Mouse (Mus musculus): ENCODE measurements around the gene Crp. TPM values are rescaled to one million over a fixed set of nuclear protein-coding genes. Genes with fewer than 3 reads are reported as not detected.

Gene Crp
- polyA plus RNA-seq, 2 experiments = not detected

GRCm38 (mm10) chr1:172680742-172681141 lies 17.1 kb upstream of the Crp start:
- TF ChIP-seq POLR2A (IDR thresholded peaks at IDR 0.05; ENCODE audit: borderline replicate concordance, extremely low read depth, insufficient read depth, insufficient read length) = no peak
- H3K27me3 ChIP-seq (ENCODE audit: control insufficient read depth, insufficient read depth, low read length) = no peaks in the 10 kb centered on the region
- no peaks in the 10 kb centered on the region for H3K4me1 ChIP-seq (ENCODE audit: control insufficient read depth, insufficient read depth, low read length)
- H3K9me3 ChIP-seq (ENCODE audit: control insufficient read depth, low read length) = no peaks in the 10 kb centered on the region
- 80% methylated on average over 4 of the region's 4 CpGs for whole genome bisulfite sequencing
- H3K4me3 ChIP-seq (replicated peaks; ENCODE audit: low read length) = no peak overlapping the region
- H3K36me3 ChIP-seq (ENCODE audit: control insufficient read depth, insufficient read depth, low read length) = no peaks in the 10 kb centered on the region
- DNase-seq (ENCODE audit: low spot score) (peak; percentile 48), ATAC-seq (ENCODE audit: low FRiP score, low read depth) (no peak)
- H3K27ac ChIP-seq (replicated peaks; ENCODE audit: low read depth, low read length) = no peak overlapping the region
- no peak overlapping the region for H3K9ac ChIP-seq (ENCODE audit: low read depth, low read length, severe bottlenecking)
- no peak overlapping the region for H3K4me2 ChIP-seq (replicated peaks; ENCODE audit: low read depth, low read length, severe bottlenecking)

GRCm38 (mm10) chr1:172683551-172683950 lies 14.3 kb upstream of the Crp start:
- DNase-seq (ENCODE audit: low spot score) (no peak), ATAC-seq (ENCODE audit: low FRiP score, low read depth) (no peak)
- no peak overlapping the region for H3K4me2 ChIP-seq (replicated peaks; ENCODE audit: low read depth, low read length, severe bottlenecking)
- no peaks in the 10 kb centered on the region for H3K4me1 ChIP-seq (ENCODE audit: control insufficient read depth, insufficient read depth, low read length)
- H3K4me3 ChIP-seq (replicated peaks; ENCODE audit: low read length) = no peak overlapping the region
- H3K27ac ChIP-seq (replicated peaks; ENCODE audit: low read depth, low read length) = no peak overlapping the region
- no peaks in the 10 kb centered on the region for H3K27me3 ChIP-seq (ENCODE audit: control insufficient read depth, insufficient read depth, low read length)
- no peak for TF ChIP-seq POLR2A (IDR thresholded peaks at IDR 0.05; ENCODE audit: borderline replicate concordance, extremely low read depth, insufficient read depth, insufficient read length)
- 87% methylated on average over 5 of the region's 5 CpGs for WGBS
- H3K36me3 ChIP-seq (ENCODE audit: control insufficient read depth, insufficient read depth, low read length) = no peaks in the 10 kb centered on the region
- no peak overlapping the region for H3K9ac ChIP-seq (ENCODE audit: low read depth, low read length, severe bottlenecking)
- H3K9me3 ChIP-seq (ENCODE audit: control insufficient read depth, low read length) = no peaks in the 10 kb centered on the region

GRCm38 (mm10) chr1:172683957-172684356 lies 13.9 kb upstream of the Crp start:
- Histone ChIP-seq H3K36me3 (ENCODE audit: control insufficient read depth, insufficient read depth, low read length) (no peaks in the 10 kb centered on the region), H3K4me1 (ENCODE audit: control insufficient read depth, insufficient read depth, low read length) (no peaks in the 10 kb centered on the region), H3K27ac (replicated peaks; ENCODE audit: low read depth, low read length) (no peak overlapping the region), H3K27me3 (ENCODE audit: control insufficient read depth, insufficient read depth, low read length) (no peaks in the 10 kb centered on the region), H3K4me3 (replicated peaks; ENCODE audit: low read length) (no peak overlapping the region), H3K9me3 (ENCODE audit: control insufficient read depth, low read length) (no peaks in the 10 kb centered on the region), H3K4me2 (replicated peaks; ENCODE audit: low read depth, low read length, severe bottlenecking) (no peak overlapping the region), H3K9ac (ENCODE audit: low read depth, low read length, severe bottlenecking) (no peak overlapping the region)
- DNase-seq (ENCODE audit: low spot score) (no peak), ATAC-seq (ENCODE audit: low FRiP score, low read depth) (no peak)
- 72% methylated on average over 1 of the region's 1 CpGs for WGBS
- TF ChIP-seq POLR2A (IDR thresholded peaks at IDR 0.05; ENCODE audit: borderline replicate concordance, extremely low read depth, insufficient read depth, insufficient read length) = no peak

- ATAC-seq (ENCODE audit: low FRiP score, low read depth) (no peak), DNase-seq (ENCODE audit: low spot score) (no peak)
- Histone ChIP-seq H3K9me3 (ENCODE audit: control insufficient read depth, low read length) (no peaks in the 10 kb centered on the region), H3K4me2 (replicated peaks; ENCODE audit: low read depth, low read length, severe bottlenecking) (no peak overlapping the region), H3K4me3 (replicated peaks; ENCODE audit: low read length) (no peak overlapping the region), H3K36me3 (ENCODE audit: control insufficient read depth, insufficient read depth, low read length) (no peaks in the 10 kb centered on the region), H3K9ac (ENCODE audit: low read depth, low read length, severe bottlenecking) (no peak overlapping the region), H3K4me1 (ENCODE audit: control insufficient read depth, insufficient read depth, low read length) (no peaks in the 10 kb centered on the region), H3K27me3 (ENCODE audit: control insufficient read depth, insufficient read depth, low read length) (no peaks in the 10 kb centered on the region), H3K27ac (replicated peaks; ENCODE audit: low read depth, low read length) (no peak overlapping the region)
- TF ChIP-seq POLR2A (IDR thresholded peaks at IDR 0.05; ENCODE audit: borderline replicate concordance, extremely low read depth, insufficient read depth, insufficient read length) = no peak
- WGBS = 71% methylated on average over 3 of the region's 3 CpGs
Observed at GRCm38 (mm10) chr1:172685178-172685577, 12.7 kb upstream of the Crp start.

- DNase-seq (ENCODE audit: low spot score) = no peak
- no peak overlapping the region for H3K4me3 ChIP-seq (replicated peaks; ENCODE audit: low read length)
- no peak overlapping the region for H3K9ac ChIP-seq (ENCODE audit: low read depth, low read length, severe bottlenecking)
- H3K36me3 ChIP-seq (ENCODE audit: control insufficient read depth, insufficient read depth, low read length) = no peaks in the 10 kb centered on the region
- no peaks in the 10 kb centered on the region for H3K9me3 ChIP-seq (ENCODE audit: control insufficient read depth, low read length)
- no peaks in the 10 kb centered on the region for H3K27me3 ChIP-seq (ENCODE audit: control insufficient read depth, insufficient read depth, low read length)
- H3K27ac ChIP-seq (replicated peaks; ENCODE audit: low read depth, low read length) = no peak overlapping the region
- TF ChIP-seq POLR2A (IDR thresholded peaks at IDR 0.05; ENCODE audit: borderline replicate concordance, extremely low read depth, insufficient read depth, insufficient read length) = no peak
- ATAC-seq (ENCODE audit: low FRiP score, low read depth) = no peak
- no peaks in the 10 kb centered on the region for H3K4me1 ChIP-seq (ENCODE audit: control insufficient read depth, insufficient read depth, low read length)
- no peak overlapping the region for H3K4me2 ChIP-seq (replicated peaks; ENCODE audit: low read depth, low read length, severe bottlenecking)
Observed at GRCm38 (mm10) chr1:172697422-172697821, 433 bp upstream of the Crp start.

GRCm38 (mm10) chr1:172700814-172701213 lies 3.0 kb downstream of the Crp start:
- WGBS = 78% methylated on average over 3 of the region's 3 CpGs
- TF ChIP-seq POLR2A (IDR thresholded peaks at IDR 0.05; ENCODE audit: borderline replicate concordance, extremely low read depth, insufficient read depth, insufficient read length) = no peak
- H3K27ac ChIP-seq (replicated peaks; ENCODE audit: low read depth, low read length) = no peak overlapping the region
- no peak for ATAC-seq (ENCODE audit: low FRiP score, low read depth)
- H3K27me3 ChIP-seq (ENCODE audit: control insufficient read depth, insufficient read depth, low read length) = no peaks in the 10 kb centered on the region
- H3K9me3 ChIP-seq (ENCODE audit: control insufficient read depth, low read length) = no peaks in the 10 kb centered on the region
- no peak for DNase-seq (ENCODE audit: low spot score)
- no peak overlapping the region for H3K4me2 ChIP-seq (replicated peaks; ENCODE audit: low read depth, low read length, severe bottlenecking)
- H3K36me3 ChIP-seq (ENCODE audit: control insufficient read depth, insufficient read depth, low read length) = no peaks in the 10 kb centered on the region
- H3K9ac ChIP-seq (ENCODE audit: low read depth, low read length, severe bottlenecking) = no peak overlapping the region
- no peaks in the 10 kb centered on the region; the same call in 1 of the 2 replicates for H3K4me1 ChIP-seq (ENCODE audit: control insufficient read depth, insufficient read depth, low read length)
- H3K4me3 ChIP-seq (replicated peaks; ENCODE audit: low read length) = no peak overlapping the region

Measured in limb, embryonic 14.5 days (tissue).